Mouse (Mus musculus): ENCODE results near the gene Slfn8. TPM values are rescaled to one million over a fixed set of nuclear protein-coding genes. Genes with fewer than 3 reads are reported as not detected.
A peak's percentile ranks its signal among the peaks of the same experiment; 100 is the strongest.

Gene Slfn8
- polyA plus RNA-seq, 1 experiment: 13.7 TPM

- no peak overlapping the region for H3K4me3 ChIP-seq (replicated peaks; ENCODE audit: control insufficient read depth, low read depth, low read length)
- no peak overlapping the region for H3K27ac ChIP-seq (ENCODE audit: control insufficient read depth, insufficient read depth, low read depth, low read length, poor library complexity)
- no peaks in the 10 kb centered on the region for H3K4me1 ChIP-seq (ENCODE audit: control insufficient read depth, insufficient read depth, low read length)
- WGBS: 15% methylated on average over 4 of the region's 4 CpGs
- TF ChIP-seq CTCF (IDR thresholded peaks at IDR 0.05; ENCODE audit: control insufficient read depth, insufficient read depth, low read length) (peak; percentile 29; the same call in 1 of the 2 replicates), POLR2A (IDR thresholded peaks at IDR 0.05; ENCODE audit: borderline replicate concordance, control insufficient read depth, low read depth, low read length) (no peak)
These were observed 61.0 kb downstream of the Slfn8 start for GRCm38 (mm10) chr11:82959613-82960012.

DNA sequence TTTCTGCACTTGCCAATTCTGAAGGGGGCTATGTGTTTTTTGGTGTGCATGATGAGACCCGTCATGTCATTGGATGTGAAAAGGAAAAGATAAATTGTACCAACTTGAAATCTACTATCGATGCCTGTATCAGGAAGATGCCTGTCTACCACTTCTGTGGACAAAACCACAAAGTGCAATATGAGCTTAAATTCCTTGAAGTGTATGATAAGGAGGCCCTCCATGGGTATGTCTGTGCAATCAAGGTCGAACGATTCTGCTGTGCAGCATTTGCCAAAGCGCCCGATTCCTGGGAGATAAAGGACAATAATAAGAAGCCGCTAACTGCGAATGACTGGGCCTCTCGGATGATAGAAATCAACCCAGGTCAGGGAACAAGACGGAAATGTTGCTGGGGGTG lies 63.7 kb downstream of the Slfn8 start:
- no peak overlapping the region for H3K4me3 ChIP-seq (replicated peaks; ENCODE audit: control insufficient read depth, low read depth, low read length)
- H3K4me1 ChIP-seq (ENCODE audit: control insufficient read depth, insufficient read depth, low read length): no peaks in the 10 kb centered on the region
- TF ChIP-seq CTCF (IDR thresholded peaks at IDR 0.05; ENCODE audit: control insufficient read depth, insufficient read depth, low read length): no peak
- no peak for TF ChIP-seq POLR2A (IDR thresholded peaks at IDR 0.05; ENCODE audit: borderline replicate concordance, control insufficient read depth, low read depth, low read length)
- no peak overlapping the region for H3K27ac ChIP-seq (ENCODE audit: control insufficient read depth, insufficient read depth, low read depth, low read length, poor library complexity)
- 60% methylated on average over 10 of the region's 10 CpGs for WGBS

DNA sequence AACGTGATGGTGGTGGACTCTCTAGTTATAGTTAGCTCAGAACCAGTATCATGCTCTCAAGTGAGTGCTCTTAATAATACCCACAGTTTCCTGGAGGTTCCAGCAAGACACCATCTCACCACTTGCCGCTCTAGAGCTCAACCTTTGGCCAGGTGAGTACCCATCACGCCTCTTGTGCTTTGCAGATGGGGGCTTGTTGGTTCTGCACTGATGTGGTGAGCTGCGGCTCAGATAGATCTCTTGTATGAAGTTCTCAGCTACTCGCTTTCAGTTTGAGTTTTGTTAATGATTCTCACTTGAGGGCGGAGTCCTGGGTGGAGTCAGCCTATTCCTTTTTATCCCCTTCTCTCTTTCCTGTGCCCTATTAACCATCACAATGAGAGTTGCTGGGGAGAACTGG lies 66.0 kb downstream of the Slfn8 start:
- TF ChIP-seq CTCF (IDR thresholded peaks at IDR 0.05; ENCODE audit: control insufficient read depth, insufficient read depth, low read length) (no peak), POLR2A (IDR thresholded peaks at IDR 0.05; ENCODE audit: borderline replicate concordance, control insufficient read depth, low read depth, low read length) (no peak)
- no peak overlapping the region for H3K4me3 ChIP-seq (replicated peaks; ENCODE audit: control insufficient read depth, low read depth, low read length)
- no peak overlapping the region for H3K27ac ChIP-seq (ENCODE audit: control insufficient read depth, insufficient read depth, low read depth, low read length, poor library complexity)
- 69% methylated on average over 6 of the region's 6 CpGs for WGBS
- no peaks in the 10 kb centered on the region for H3K4me1 ChIP-seq (ENCODE audit: control insufficient read depth, insufficient read depth, low read length)

DNA sequence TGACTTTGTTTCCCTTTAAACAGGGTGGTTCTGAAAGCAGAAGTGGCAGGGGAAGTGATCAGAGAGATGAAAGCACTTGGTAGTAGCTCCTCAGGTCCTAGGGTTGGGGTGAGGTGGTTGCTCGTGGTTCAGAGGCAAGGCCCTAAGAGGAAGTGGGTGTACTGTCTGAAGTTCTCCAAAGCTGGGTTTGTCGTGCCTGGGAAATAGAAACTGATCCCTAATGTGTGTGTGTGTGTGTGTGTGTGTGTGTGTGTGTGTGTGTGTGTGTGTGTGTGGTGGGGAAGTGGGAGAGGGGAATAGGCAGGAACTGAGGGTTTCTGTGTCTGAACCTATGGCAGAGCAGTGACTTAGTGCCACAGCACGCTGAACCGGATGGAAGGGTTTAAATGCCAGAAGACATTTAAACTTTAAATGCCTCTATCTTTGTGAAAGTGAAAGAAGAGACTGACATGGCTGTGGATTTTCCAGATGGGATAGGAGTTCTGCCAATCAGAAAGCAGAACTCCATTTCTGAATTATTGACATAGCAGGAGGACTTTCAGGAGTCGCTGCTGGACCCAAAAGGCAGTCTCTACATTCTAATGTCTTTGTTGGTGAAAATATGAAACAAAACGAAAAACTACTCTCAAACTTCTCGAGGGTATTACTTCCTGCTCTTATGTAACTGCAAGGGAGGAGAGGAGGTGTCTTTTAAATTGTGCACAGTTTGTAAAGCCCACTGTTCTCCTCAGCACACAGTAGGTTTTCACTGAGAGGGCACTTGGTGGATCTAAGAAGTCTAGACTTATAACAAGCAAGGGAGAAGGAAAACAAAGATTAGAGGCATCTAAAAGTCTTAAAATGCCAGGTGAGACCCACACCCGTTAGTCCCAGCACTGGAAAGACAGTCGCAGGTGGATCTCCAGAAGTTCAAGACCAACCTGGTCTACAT lies 67.7 kb downstream of the Slfn8 start:
- Histone ChIP-seq H3K4me1 (ENCODE audit: control insufficient read depth, insufficient read depth, low read length) (no peaks in the 10 kb centered on the region), H3K4me3 (replicated peaks; ENCODE audit: control insufficient read depth, low read depth, low read length) (peak overlapping the region; percentile 45)
- 14% methylated on average over 9 of the region's 9 CpGs for WGBS

More for the DNA sequence above, 67.7 kb downstream of the Slfn8 start:
- peak overlapping the region; percentile 71 for H3K27ac ChIP-seq (ENCODE audit: control insufficient read depth, insufficient read depth, low read depth, low read length, poor library complexity)
- no peak for TF ChIP-seq CTCF (IDR thresholded peaks at IDR 0.05; ENCODE audit: control insufficient read depth, insufficient read depth, low read length)
- TF ChIP-seq POLR2A (IDR thresholded peaks at IDR 0.05; ENCODE audit: borderline replicate concordance, control insufficient read depth, low read depth, low read length): no peak

Other genes starting within 250 kb of the Slfn8 start
- gene Lig3, start 239.7 kb downstream of the Slfn8 start, polyA plus RNA-seq (2011; ENCODE audit: insufficient read depth, insufficient read length, low replicate concordance, missing spikeins): 6.4 and 17.6 TPM in 2 replicates
- gene Rffl, start 149.6 kb downstream of the Slfn8 start, polyA plus RNA-seq (2011; ENCODE audit: insufficient read depth, insufficient read length, low replicate concordance, missing spikeins): 21.5 and 23.8 TPM in 2 replicates
- 4.4 and 9.8 TPM in 2 replicates for gene Rad51d, start 130.2 kb downstream of the Slfn8 start, polyA plus RNA-seq (2011; ENCODE audit: insufficient read depth, insufficient read length, low replicate concordance, missing spikeins)
- not detected in 2 replicates for gene Fndc8, start 128.7 kb downstream of the Slfn8 start, polyA plus RNA-seq (2011; ENCODE audit: insufficient read depth, insufficient read length, low replicate concordance, missing spikeins)
- gene Nle1, start 112.4 kb downstream of the Slfn8 start, polyA plus RNA-seq (2011; ENCODE audit: insufficient read depth, insufficient read length, low replicate concordance, missing spikeins): 24.9 and 33.6 TPM in 2 replicates
- gene Unc45b, start 110.3 kb downstream of the Slfn8 start, polyA plus RNA-seq (2011; ENCODE audit: insufficient read depth, insufficient read length, low replicate concordance, missing spikeins): 2.4 and 2.5 TPM in 2 replicates
- gene Slfn5, start 69.5 kb downstream of the Slfn8 start, polyA plus RNA-seq (2011; ENCODE audit: insufficient read depth, insufficient read length, low replicate concordance, missing spikeins): 13.2 and 17.1 TPM in 2 replicates
- 3.2 and 3.7 TPM in 2 replicates for gene Slfn9, start 29.0 kb downstream of the Slfn8 start, polyA plus RNA-seq (2011; ENCODE audit: insufficient read depth, insufficient read length, low replicate concordance, missing spikeins)
- 101 and 262 TPM in 2 replicates for gene Slfn2, start 44.3 kb upstream of the Slfn8 start, polyA plus RNA-seq (2011; ENCODE audit: insufficient read depth, insufficient read length, low replicate concordance, missing spikeins)
- gene Slfn1, start 96.0 kb upstream of the Slfn8 start, polyA plus RNA-seq (2011; ENCODE audit: insufficient read depth, insufficient read length, low replicate concordance, missing spikeins): 12.4 and 57.6 TPM in 2 replicates
- gene Slfn4, start 154.4 kb upstream of the Slfn8 start, polyA plus RNA-seq (2011; ENCODE audit: insufficient read depth, insufficient read length, low replicate concordance, missing spikeins): 20.7 and 100.0 TPM in 2 replicates
- 4.0 and 6.4 TPM in 2 replicates for gene Slfn3, start 170.5 kb upstream of the Slfn8 start, polyA plus RNA-seq (2011; ENCODE audit: insufficient read depth, insufficient read length, low replicate concordance, missing spikeins)

Measured in bone marrow, adult 2 months (tissue).